Mouse (Mus musculus) bone marrow macrophage, adult 2 months (primary cell): ENCODE data around the gene Pcdh7. TPM values are rescaled to one million over a fixed set of nuclear protein-coding genes. Genes with fewer than 3 reads are reported as not detected.
"Not testable (repeated sequence)": the region's sequence is repeated elsewhere in the genome, so short reads cannot be mapped to it uniquely, and the experiment has no call there.

ENCODE experiments used
- H3K27ac ChIP-seq: 2 replicates; pipeline ENCODE4 v1.5.1; 2012; ENCODE audit warnings: low read depth, low read length; ENCODE audit not compliant: insufficient read depth
- H3K4me1 ChIP-seq: 2 replicates; pipeline ENCODE4 v1.6.1; 2012; ENCODE audit warnings: low read length; ENCODE audit not compliant: control insufficient read depth, insufficient read depth
- H3K4me3 ChIP-seq: 2 replicates; pipeline ENCODE4 v1.5.1; 2012; ENCODE audit warnings: mild to moderate bottlenecking, low read length, moderate library complexity; ENCODE audit not compliant: insufficient read depth
- CTCF ChIP-seq: IDR thresholded peaks from 2 replicates; pipeline ENCODE4 v1.5.1; 2012; ENCODE audit warnings: low read depth, mild to moderate bottlenecking, low read length, moderate library complexity
- POLR2A ChIP-seq: IDR thresholded peaks from 2 replicates; pipeline ENCODE4 v1.6.1; 2012; ENCODE audit warnings: mild to moderate bottlenecking, low read depth, low read length, borderline replicate concordance
- polyA plus RNA-seq: library from polyadenylated mRNA; stranded (reverse); fragments of >200 nt; gene quantifications from 2 replicates; pipeline ENCODE4 v1.2.4, GENCODE M21; 2012; ENCODE audit not compliant: missing spikeins, insufficient read depth, insufficient read length

Pcdh7 gene
- polyA plus RNA-seq, 1 experiment = 4.2 TPM

DNA sequence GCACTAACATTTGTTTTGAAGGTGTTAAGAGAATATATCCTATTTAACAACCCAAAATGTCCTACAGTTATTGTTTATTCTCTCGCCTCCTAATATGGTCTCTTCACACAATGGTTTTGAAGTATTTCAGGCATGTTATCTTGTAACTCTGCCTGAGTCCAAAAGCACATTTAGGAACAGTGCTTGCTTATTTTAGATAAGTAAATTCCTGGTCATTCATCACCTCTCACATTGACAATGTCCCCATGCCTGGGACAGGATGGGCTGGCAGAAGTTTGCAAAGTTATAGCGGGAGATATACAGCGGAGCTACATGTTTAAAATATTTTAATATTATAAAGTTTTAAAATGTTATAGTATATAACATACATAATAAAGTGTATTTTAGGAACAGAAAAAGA, 365.3 kb downstream of the Pcdh7 start:
- Histone ChIP-seq H3K4me1 (no peaks in the 10 kb centered on the region), H3K27ac (no peak overlapping the region), H3K4me3 (no peak overlapping the region)
- no peak for TF ChIP-seq POLR2A
- no peak for TF ChIP-seq CTCF

- no peaks in the 10 kb centered on the region for H3K4me1 ChIP-seq
- H3K27ac ChIP-seq = no peak overlapping the region
- no peak overlapping the region for H3K4me3 ChIP-seq
- no peak for TF ChIP-seq POLR2A
- no peak for TF ChIP-seq CTCF
Observed at GRCm38 (mm10) chr5:58083972-58084371, 366.2 kb downstream of the Pcdh7 start.

DNA sequence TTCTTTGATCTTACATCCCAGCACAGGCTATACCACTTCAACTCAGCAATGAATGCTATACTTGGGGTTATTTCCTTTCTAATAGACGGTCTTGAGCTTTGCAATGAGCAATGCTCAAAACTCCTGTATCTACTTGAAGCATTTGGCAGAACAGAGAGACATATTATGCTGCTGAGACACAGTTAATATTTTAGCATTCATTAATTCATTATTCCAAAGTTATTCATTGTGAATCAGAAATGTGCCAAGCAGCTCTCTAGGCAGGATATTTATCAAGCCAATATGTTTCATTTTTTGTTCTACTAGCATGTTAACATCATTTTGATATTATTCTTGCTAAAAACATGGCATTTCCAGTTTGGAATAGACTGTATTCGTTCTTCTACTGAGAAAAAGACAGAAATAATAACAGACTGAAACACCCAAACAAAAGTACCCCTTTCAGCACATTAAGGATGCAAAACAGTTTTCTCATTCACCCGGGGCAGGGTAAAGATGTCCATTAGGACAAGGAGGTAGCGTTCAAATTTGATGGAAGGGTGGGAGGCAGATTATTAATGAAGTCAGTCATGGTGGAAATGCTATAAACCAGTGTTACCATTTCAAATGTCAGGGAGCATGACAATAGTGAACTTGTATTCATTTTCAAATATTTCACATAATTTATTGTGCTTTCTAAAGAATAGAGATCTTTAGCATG, 391.0 kb downstream of the Pcdh7 start:
- no peak for TF ChIP-seq CTCF
- TF ChIP-seq POLR2A = no peak
- Histone ChIP-seq H3K27ac (no peak overlapping the region), H3K4me3 (no peak overlapping the region), H3K4me1 (no peaks in the 10 kb centered on the region)

DNA sequence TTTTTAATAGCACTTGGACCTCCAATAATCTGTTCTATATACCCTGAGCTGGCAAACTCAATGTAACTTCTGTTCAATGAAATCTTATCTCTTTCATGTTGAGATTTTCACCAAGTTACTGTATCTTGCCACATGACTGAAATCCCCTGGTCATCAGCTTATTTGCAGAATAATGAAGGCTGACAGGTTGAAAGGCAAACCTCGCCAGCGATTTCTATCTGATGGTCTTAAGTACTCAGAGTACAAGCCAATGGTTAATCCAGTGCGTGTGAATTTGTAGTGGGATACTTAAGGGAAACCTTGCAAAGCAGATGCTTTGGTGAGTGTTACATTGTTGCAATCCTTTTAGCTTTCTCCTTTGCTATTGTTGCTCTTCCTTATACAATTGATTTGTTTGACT, 398.3 kb downstream of the Pcdh7 start:
- no peaks in the 10 kb centered on the region for H3K4me1 ChIP-seq
- no peak overlapping the region for H3K27ac ChIP-seq
- TF ChIP-seq POLR2A (no peak), CTCF (no peak)
- H3K4me3 ChIP-seq = no peak overlapping the region

DNA sequence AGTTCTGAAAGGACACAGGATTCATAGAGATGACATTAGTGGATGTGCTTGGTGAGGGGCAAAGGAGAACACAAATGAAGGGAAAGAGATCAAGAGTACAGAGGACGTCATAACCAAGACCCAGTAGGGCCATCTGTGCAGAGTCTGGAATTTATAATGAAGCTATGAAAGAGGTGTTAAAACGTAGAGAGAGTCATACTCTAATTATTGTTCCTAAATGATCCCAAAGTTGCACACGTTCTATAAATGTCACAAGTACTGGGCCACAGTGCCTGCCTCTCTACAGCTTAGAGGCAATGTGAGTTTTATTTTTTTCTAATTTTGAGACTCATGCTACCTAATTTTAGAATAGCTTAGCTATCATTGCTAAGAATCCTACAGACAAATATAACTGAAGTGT, 400.1 kb downstream of the Pcdh7 start:
- Histone ChIP-seq H3K27ac (no peak overlapping the region), H3K4me3 (no peak overlapping the region), H3K4me1 (no peaks in the 10 kb centered on the region)
- TF ChIP-seq CTCF (no peak), POLR2A (no peak)

DNA sequence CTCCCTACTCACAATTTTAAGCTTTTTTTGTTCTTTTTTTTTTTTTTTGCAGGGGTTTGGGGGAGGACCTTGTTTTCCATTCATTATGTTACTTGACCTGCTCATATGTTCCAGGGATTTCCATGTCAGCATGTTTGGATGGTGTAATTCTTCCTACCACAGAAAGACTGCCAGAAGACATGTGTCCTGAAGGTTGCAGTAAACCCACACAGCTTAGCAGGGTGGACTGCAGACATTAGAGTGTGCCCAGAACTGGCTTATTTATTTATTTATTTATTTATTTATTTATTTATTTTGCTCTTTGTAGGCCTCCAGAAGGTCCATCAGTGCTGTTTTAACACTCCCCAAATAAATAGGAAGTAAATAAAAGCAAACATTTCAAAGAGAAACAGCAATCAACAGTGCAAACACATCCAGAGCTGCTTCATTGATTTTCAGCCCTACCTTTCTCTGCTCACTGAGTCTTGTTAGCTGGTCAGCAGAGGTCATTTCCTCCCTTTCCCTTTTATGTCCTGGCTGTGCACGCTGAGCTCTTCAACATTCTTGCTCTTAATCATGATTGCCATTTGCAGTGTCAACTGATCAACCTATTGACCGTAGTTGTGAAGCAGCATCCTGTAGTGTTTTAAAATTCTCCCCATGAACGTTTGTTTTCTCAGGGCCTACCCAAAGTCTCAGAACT, 401.3 kb downstream of the Pcdh7 start:
- Histone ChIP-seq H3K4me1 (no peaks in the 10 kb centered on the region), H3K27ac (no peak overlapping the region), H3K4me3 (no peak overlapping the region)
- no peak for TF ChIP-seq CTCF
- TF ChIP-seq POLR2A = no peak

- no peak for TF ChIP-seq POLR2A
- no peak for TF ChIP-seq CTCF
- Histone ChIP-seq H3K27ac (no peak overlapping the region), H3K4me1 (no peaks in the 10 kb centered on the region)
Observed at GRCm38 (mm10) chr5:58143897-58144296, 426.1 kb downstream of the Pcdh7 start.

GRCm38 (mm10) chr5:58153966-58154365, 436.2 kb downstream of the Pcdh7 start:
- Histone ChIP-seq H3K4me1 (no peaks in the 10 kb centered on the region), H3K27ac (no peak overlapping the region), H3K4me3 (no peak overlapping the region)
- TF ChIP-seq POLR2A (no peak), CTCF (no peak)

More at GRCm38 (mm10) chr5:58143897-58144296, 426.1 kb downstream of the Pcdh7 start:
- no peak overlapping the region for H3K4me3 ChIP-seq

DNA sequence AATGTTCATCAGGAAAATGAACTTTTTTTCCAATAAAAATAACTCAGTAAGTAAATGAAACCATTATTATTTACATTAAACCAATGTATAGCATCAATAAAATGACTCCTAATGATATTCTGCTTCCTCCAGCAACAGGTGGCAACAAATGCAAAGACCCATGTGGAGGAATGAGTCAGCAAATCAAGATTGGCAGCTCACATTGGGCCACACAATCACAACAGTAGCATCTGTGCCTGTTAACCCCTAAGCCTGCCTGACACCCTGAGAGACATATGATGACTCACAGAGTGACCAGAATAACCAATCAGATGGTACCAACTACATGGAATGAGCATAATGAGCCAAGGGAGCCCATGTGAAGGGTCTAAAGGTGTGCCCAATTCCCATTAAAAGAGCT, 454.5 kb downstream of the Pcdh7 start:
- TF ChIP-seq CTCF (no peak), POLR2A (no peak)

DNA sequence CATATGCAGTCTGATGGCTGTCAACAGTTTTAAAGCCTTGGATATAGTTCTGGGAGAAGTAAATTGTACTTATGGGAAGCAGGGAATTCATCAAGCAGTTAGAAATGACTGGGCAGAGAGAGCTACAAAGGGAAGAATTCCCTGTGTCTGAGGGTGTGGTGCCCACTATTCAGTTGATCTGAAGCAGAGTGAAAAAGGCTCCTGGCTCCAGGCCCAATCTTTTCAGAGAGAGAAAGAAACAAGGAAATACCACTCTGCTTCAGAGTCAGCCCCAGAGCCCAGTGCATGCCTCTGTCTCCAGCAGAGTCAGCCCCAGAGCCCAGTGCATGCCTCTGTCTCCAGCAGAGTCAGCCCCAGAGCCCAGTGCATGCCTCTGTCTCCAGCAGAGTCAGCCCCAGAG, 456.6 kb downstream of the Pcdh7 start:
- not testable (repeated sequence) for H3K27ac ChIP-seq

More for the DNA sequence above, 454.5 kb downstream of the Pcdh7 start:
- Histone ChIP-seq H3K27ac (no peak overlapping the region), H3K4me1 (no peaks in the 10 kb centered on the region), H3K4me3 (no peak overlapping the region)

DNA sequence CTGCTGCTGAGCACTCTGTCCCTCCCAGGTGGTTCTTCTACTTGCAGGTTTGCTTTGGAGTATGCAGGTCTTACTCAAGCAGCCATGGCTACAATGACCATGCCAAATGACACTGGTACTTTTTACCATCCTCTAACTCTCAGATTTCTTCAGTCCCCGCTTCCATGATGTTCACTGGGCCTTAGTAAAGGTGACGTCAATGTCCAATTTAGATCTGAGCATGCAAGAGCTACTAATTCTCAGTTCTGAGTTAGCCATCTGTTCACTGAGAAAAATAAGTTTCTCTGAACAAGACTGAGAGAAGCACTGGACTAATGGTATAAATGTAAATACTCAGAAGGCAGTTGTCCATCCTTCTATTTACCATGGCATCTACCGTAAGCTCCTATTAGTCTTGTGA, 457.8 kb downstream of the Pcdh7 start:
- H3K27ac ChIP-seq = no peak overlapping the region
- no peak overlapping the region for H3K4me3 ChIP-seq
- H3K4me1 ChIP-seq = no peaks in the 10 kb centered on the region
- TF ChIP-seq POLR2A (no peak), CTCF (no peak)

More for the DNA sequence above, 456.6 kb downstream of the Pcdh7 start:
- not testable (repeated sequence) for H3K4me3 ChIP-seq, H3K4me1 ChIP-seq
